Mouse (Mus musculus): ENCODE data around the gene Rin3. TPM values are rescaled to one million over a fixed set of nuclear protein-coding genes. Genes with fewer than 3 reads are reported as not detected.

Rin3 gene
- total and polyA plus RNA-seq, 3 experiments, result 17.5 to 38.9 TPM; not detected in 1

GRCm38 (mm10) chr12:102288846-102289245 is 6.0 kb downstream of the Rin3 start:
- Histone ChIP-seq H3K9ac (ENCODE audit: control insufficient read depth, low read depth, low read length, poor library complexity, severe bottlenecking) (no peak overlapping the region), H3K4me1 (ENCODE audit: control insufficient read depth in 1 of 2, insufficient read depth in 2 of 2, low read length in 2 of 2) (peaks cover 0 to 2% of the 10 kb centered on the region in 2 experiments; a peak in 1 of 4 replicates), H3K79me2 (ENCODE audit: control insufficient read depth, insufficient read depth, low read length, poor library complexity) (no peaks in the 10 kb centered on the region), H3K36me3 (ENCODE audit: control insufficient read depth in 1 of 2, insufficient read depth in 2 of 2, low read length in 2 of 2) (no peaks in the 10 kb centered on the region), H3K27me3 (ENCODE audit: control insufficient read depth in 1 of 2, insufficient read depth in 2 of 2, low read length in 2 of 2) (peaks cover 0 to 3% of the 10 kb centered on the region in 2 experiments; a peak in 1 of 4 replicates), H3K27ac (ENCODE audit: control insufficient read depth, low read depth, low read length) (no peak overlapping the region), H3K4me3 (ENCODE audit: control insufficient read depth in 1 of 2, insufficient read depth in 1 of 2, low read depth in 2 of 2, low read length in 2 of 2) (no peak overlapping the region), H3K9me3 (replicated peaks; ENCODE audit: insufficient read depth, low read length) (no peaks in the 10 kb centered on the region)
- no peak for TF ChIP-seq HCFC1 (IDR thresholded peaks at IDR 0.05; ENCODE audit: low read depth, low read length)
- no peak for TF ChIP-seq MEF2A (IDR thresholded peaks at IDR 0.05; ENCODE audit: extremely low read depth, insufficient replicate concordance, low read depth, low read length, poor library complexity, severe bottlenecking)
- no peak for TF ChIP-seq MAX (IDR thresholded peaks at IDR 0.05; ENCODE audit: low read length)
- TF ChIP-seq ELF1 (IDR thresholded peaks at IDR 0.05; ENCODE audit: low read depth, low read length), result no peak
- TF ChIP-seq JUND (IDR thresholded peaks at IDR 0.05; ENCODE audit: low read depth, low read length), result no peak
- no peak for TF ChIP-seq CHD2 (IDR thresholded peaks at IDR 0.05; ENCODE audit: low read length)
- TF ChIP-seq USF1 (IDR thresholded peaks at IDR 0.05; ENCODE audit: low read depth, low read length), result no peak
- TF ChIP-seq ETS1 (IDR thresholded peaks at IDR 0.05; ENCODE audit: low read depth, low read length), result no peak
- no peak for TF ChIP-seq MAFK (IDR thresholded peaks at IDR 0.05; ENCODE audit: borderline replicate concordance, low read depth, low read length)
- TF ChIP-seq E2F4 (IDR thresholded peaks at IDR 0.05; ENCODE audit: borderline replicate concordance, low read depth, low read length), result no peak
- no peak for TF ChIP-seq POLR2A (IDR thresholded peaks at IDR 0.05; ENCODE audit: control insufficient read depth in 1 of 2, insufficient read depth in 1 of 2, low read depth in 1 of 2, low read length in 2 of 2, poor library complexity in 1 of 2)
- TF ChIP-seq BHLHE40 (IDR thresholded peaks at IDR 0.05; ENCODE audit: borderline replicate concordance, low read depth, low read length), result no peak
- no peak for TF ChIP-seq CTCF (IDR thresholded peaks at IDR 0.05 in 2 of 3, conservative IDR thresholded peaks at IDR 0.05 in 1 of 3; ENCODE audit: control insufficient read depth in 1 of 3, insufficient read depth in 1 of 3, low read depth in 2 of 3, low read length in 3 of 3, poor library complexity in 1 of 3, severe bottlenecking in 1 of 3)
- TF ChIP-seq USF2 (IDR thresholded peaks at IDR 0.05; ENCODE audit: borderline replicate concordance in 1 of 2, insufficient read depth in 1 of 2, low read depth in 1 of 2, low read length in 2 of 2), result no peak
- no peak for TF ChIP-seq EP300 (IDR thresholded peaks at IDR 0.05; ENCODE audit: low read depth in 1 of 2, low read length in 2 of 2)
- no peak for DNase-seq (ENCODE audit: low read depth, low spot score)

DNA sequence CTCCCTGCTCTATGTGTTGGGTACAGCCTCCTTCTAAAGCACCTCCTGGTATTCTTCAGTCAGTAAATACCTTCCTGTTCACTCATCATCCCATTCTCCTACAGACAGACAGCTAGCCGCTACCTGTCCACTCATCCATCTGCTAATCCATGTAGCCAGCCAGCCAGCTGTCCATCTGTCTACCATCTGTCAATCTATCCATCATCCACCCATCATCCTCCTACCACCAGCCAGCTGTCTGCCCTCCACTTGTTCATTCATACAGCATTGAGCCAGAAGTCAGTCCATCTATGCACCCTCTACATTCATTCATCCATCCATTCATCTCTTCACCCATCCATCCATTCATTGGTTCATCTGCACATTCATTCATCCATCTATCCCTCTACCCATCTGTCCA is 6.7 kb downstream of the Rin3 start:
- no peaks in the 10 kb centered on the region for H3K36me3 ChIP-seq (ENCODE audit: control insufficient read depth in 1 of 2, insufficient read depth in 2 of 2, low read length in 2 of 2)
- H3K4me3 ChIP-seq (ENCODE audit: control insufficient read depth in 1 of 2, insufficient read depth in 1 of 2, low read depth in 2 of 2, low read length in 2 of 2), result no peak overlapping the region
- DNase-seq (ENCODE audit: low read depth, low spot score), result no peak
- H3K4me1 ChIP-seq (ENCODE audit: control insufficient read depth in 1 of 2, insufficient read depth in 2 of 2, low read length in 2 of 2), result peaks cover 0 to 2% of the 10 kb centered on the region in 2 experiments; a peak in 1 of 4 replicates
- no peak for TF ChIP-seq POLR2AphosphoS5 (IDR thresholded peaks at IDR 0.05; ENCODE audit: borderline replicate concordance, low read depth, low read length)
- TF ChIP-seq JUND (IDR thresholded peaks at IDR 0.05; ENCODE audit: low read depth, low read length), result no peak
- no peak for TF ChIP-seq NELFE (IDR thresholded peaks at IDR 0.05; ENCODE audit: low read depth, low read length)
- TF ChIP-seq CTCF (IDR thresholded peaks at IDR 0.05 in 2 of 3, conservative IDR thresholded peaks at IDR 0.05 in 1 of 3; ENCODE audit: control insufficient read depth in 1 of 3, insufficient read depth in 1 of 3, low read depth in 2 of 3, low read length in 3 of 3, poor library complexity in 1 of 3, severe bottlenecking in 1 of 3), result no peak
- TF ChIP-seq UBTF (IDR thresholded peaks at IDR 0.05; ENCODE audit: borderline replicate concordance, insufficient read depth, low read depth, low read length), result no peak
- TF ChIP-seq RCOR1 (IDR thresholded peaks at IDR 0.05; ENCODE audit: low read depth, low read length), result no peak
- TF ChIP-seq MXI1 (IDR thresholded peaks at IDR 0.05; ENCODE audit: low read depth, low read length), result no peak
- no peak for TF ChIP-seq USF2 (IDR thresholded peaks at IDR 0.05; ENCODE audit: borderline replicate concordance in 1 of 2, insufficient read depth in 1 of 2, low read depth in 1 of 2, low read length in 2 of 2)
- TF ChIP-seq NRF1 (IDR thresholded peaks at IDR 0.05; ENCODE audit: insufficient read depth, low read depth, low read length, poor library complexity, severe bottlenecking), result no peak
- TF ChIP-seq POLR2A (IDR thresholded peaks at IDR 0.05; ENCODE audit: control insufficient read depth in 1 of 2, insufficient read depth in 1 of 2, low read depth in 1 of 2, low read length in 2 of 2, poor library complexity in 1 of 2), result no peak
- TF ChIP-seq MYB (IDR thresholded peaks at IDR 0.05; ENCODE audit: low read depth, low read length), result no peak
- TF ChIP-seq BHLHE40 (IDR thresholded peaks at IDR 0.05; ENCODE audit: borderline replicate concordance, low read depth, low read length), result no peak
- TF ChIP-seq TCF12 (IDR thresholded peaks at IDR 0.05; ENCODE audit: low read depth, low read length), result no peak
- no peak for TF ChIP-seq TBP (IDR thresholded peaks at IDR 0.05; ENCODE audit: low read depth, low read length)
- no peak for TF ChIP-seq HCFC1 (IDR thresholded peaks at IDR 0.05; ENCODE audit: low read depth, low read length)
- TF ChIP-seq ETS1 (IDR thresholded peaks at IDR 0.05; ENCODE audit: low read depth, low read length), result no peak
- TF ChIP-seq USF1 (IDR thresholded peaks at IDR 0.05; ENCODE audit: low read depth, low read length), result no peak
- TF ChIP-seq GABPA (IDR thresholded peaks at IDR 0.05; ENCODE audit: low read depth, low read length), result no peak
- no peaks in the 10 kb centered on the region for H3K79me2 ChIP-seq (ENCODE audit: control insufficient read depth, insufficient read depth, low read length, poor library complexity)
- H3K27ac ChIP-seq (ENCODE audit: control insufficient read depth, low read depth, low read length), result no peak overlapping the region
- H3K9me3 ChIP-seq (replicated peaks; ENCODE audit: insufficient read depth, low read length), result no peaks in the 10 kb centered on the region
- no peak overlapping the region for H3K9ac ChIP-seq (ENCODE audit: control insufficient read depth, low read depth, low read length, poor library complexity, severe bottlenecking)
- peaks cover 0 to 3% of the 10 kb centered on the region in 2 experiments; a peak in 1 of 4 replicates for H3K27me3 ChIP-seq (ENCODE audit: control insufficient read depth in 1 of 2, insufficient read depth in 2 of 2, low read length in 2 of 2)

Data from MEL (cell line).